Mouse (Mus musculus): ENCODE results near the gene Scml4. TPM values are rescaled to one million over a fixed set of nuclear protein-coding genes. Genes with fewer than 3 reads are reported as not detected.

Scml4 gene
- 31.7 TPM for polyA plus RNA-seq (2014; fragmentation: Illumina TruSeq; extraction: RNeasy Lipid Tissue Mini Kit (QIAGEN cat#74804); ENCODE audit: low replicate concordance)

GRCm38 (mm10) chr10:42860159-42860911 lies at the start of gene Scml4:
Gene Scml4 (plus strand): TSS chr10:42860370.

Other genes starting within 250 kb of the Scml4 start
- 116 TPM for gene Sec63, start 98.9 kb upstream of the Scml4 start, polyA plus RNA-seq (2014; fragmentation: Illumina TruSeq; extraction: RNeasy Lipid Tissue Mini Kit (QIAGEN cat#74804); ENCODE audit: low replicate concordance)